Mouse (Mus musculus): ENCODE results near the gene Ppm1h.

The Ppm1h gene

GRCm38 (mm10) chr10:122704901-122705300, 26.3 kb downstream of the Ppm1h start:
- no peak for DNase-seq (ENCODE audit: low spot score)

DNA sequence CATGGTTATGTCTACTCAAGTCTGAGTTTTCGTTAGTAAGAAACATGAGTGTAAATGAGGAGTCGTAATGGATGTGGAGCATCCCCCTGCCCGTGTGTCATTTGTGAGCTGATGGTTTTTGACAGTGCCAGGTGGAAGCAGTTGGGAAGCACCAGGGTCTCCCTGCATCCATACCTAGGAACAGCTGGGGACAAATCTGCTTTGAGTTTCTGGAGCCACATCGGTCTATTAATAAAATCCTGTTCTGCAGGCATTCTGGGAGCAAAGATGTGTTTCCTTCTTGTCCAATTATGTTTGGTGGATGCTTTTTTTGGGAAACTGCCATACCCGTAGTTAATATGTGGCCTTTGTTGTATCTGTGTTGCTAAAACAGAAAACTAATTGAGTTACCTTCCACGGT, 26.9 kb downstream of the Ppm1h start:
- DNase-seq (ENCODE audit: low spot score): no peak

DNA sequence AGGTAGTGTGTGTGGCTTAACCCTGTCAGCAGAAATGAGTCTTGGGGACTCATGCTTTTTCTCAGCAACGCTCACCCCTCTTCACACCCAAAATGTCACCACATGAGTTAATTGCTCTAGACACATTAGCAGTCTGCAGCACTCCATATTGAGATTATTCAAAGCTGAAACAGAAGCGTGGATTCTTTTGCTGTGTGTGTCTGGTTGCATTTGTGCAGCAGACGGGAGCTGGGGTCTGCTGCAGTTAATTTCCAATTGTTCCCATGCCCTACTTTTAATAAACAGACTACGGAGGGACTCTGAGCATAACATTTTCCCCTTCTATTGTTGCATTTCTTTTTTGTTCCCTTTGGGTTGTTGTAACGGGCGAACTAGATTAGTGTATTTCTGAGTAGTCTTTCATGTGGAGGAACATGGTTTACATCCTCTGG, 32.8 kb downstream of the Ppm1h start:
- DNase-seq (ENCODE audit: low spot score): no peak

DNA sequence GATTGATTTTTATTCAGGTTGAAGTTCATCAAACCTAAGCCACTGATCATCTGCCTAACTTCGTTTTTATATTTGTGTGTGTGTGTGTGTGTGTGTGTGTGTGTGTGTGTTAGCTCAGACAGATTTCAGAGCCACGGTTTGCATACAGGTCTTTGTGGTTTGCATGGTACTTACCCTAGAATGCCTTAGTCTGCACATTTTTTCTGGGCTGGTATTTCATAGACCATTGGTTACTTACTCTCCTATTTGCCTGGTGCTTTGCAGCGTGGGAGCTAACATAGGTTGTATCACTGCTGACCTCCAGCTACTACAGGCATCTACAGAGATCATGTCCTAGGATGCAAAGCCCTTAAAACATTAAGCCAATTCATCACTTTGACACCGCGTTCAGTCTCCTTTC, 33.7 kb downstream of the Ppm1h start:
- DNase-seq (ENCODE audit: low spot score): no peak

- no peak for DNase-seq (ENCODE audit: low spot score)
Measured at GRCm38 (mm10) chr10:122715856-122716255, 37.3 kb downstream of the Ppm1h start.

- DNase-seq (ENCODE audit: low spot score): no peak
Measured at GRCm38 (mm10) chr10:122716286-122716685, 37.7 kb downstream of the Ppm1h start.

DNA sequence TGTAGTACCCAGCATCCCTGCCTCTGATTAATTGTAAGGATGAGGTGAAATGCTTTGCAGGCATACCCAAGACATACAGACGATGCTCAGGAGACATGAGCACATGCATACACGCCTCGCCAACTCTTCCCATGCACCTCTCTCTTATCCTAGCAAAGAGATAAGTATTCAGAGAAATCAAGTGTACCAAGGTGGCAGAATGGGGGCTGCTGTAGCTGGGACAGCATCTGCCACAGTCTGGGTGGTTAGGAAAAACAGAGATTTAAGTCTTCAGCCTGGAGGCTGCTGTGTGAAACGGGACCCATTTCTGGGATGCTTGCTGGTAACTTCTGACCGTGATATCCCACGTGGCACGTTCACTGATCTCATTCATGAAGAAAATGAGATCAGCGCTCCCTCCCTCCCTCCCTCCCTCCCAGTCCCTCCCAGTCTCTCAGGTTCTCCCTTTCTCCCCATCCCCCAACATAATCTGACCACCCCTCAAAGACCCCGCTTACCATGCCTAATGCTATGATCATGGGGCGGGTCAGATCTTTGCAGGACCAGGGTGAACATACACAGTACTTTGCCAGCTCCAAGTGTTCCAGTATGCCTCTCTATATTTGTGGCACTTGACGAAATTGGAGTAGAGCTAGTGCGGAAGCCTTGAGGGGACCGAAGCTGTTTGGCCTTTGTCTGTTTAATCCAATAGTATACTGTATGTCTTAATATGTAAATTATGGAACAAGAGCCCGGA, 38.3 kb downstream of the Ppm1h start:
- DNase-seq (ENCODE audit: low spot score): no peak

GRCm38 (mm10) chr10:122717754-122718415, 39.3 kb downstream of the Ppm1h start:
- DNase-seq (ENCODE audit: low spot score): no peak

GRCm38 (mm10) chr10:122718951-122719350, 40.4 kb downstream of the Ppm1h start:
- DNase-seq (ENCODE audit: low spot score): no peak

GRCm38 (mm10) chr10:122722111-122722510, 43.5 kb downstream of the Ppm1h start:
- no peak for DNase-seq (ENCODE audit: low spot score)

DNA sequence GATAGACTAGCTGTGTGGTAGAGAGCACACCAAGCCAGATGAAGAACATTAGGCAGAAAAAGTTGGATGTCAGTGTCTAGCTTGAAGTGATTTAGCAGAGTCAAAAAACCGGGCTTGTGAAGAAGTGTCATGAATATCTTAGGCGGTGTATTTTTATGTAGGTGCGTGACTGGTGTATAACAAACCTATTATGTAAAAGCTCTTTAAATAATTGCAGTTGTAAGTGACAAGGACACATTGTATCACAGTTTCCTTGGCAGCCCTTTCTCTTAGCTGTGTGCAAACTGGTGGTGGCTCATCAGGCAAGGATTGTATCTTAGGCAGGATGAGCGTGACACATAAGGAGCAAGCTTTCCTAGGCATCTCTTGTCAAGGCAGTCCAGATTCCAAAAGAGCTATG, 46.1 kb downstream of the Ppm1h start:
- DNase-seq (ENCODE audit: low spot score): no peak

DNA sequence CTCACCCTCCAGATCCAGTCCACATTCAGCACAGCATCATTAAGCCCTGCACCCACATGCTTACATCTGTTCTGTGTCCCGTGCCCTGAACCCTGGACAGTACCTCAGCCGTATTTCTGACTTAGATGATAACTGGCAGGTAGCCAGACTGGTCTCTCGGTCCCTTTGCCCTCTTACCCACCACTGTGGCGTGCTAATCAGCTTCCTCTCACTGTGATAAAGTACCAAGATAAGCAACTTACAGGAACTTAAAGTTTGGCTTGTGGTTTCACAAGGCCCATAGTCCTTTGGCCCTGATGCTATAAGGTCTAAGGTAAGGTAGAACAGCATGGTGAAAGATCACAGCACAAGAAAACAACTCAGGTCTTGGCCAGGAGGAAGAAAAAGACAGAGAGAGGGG, 48.7 kb downstream of the Ppm1h start:
- DNase-seq (ENCODE audit: low spot score): no peak

DNA sequence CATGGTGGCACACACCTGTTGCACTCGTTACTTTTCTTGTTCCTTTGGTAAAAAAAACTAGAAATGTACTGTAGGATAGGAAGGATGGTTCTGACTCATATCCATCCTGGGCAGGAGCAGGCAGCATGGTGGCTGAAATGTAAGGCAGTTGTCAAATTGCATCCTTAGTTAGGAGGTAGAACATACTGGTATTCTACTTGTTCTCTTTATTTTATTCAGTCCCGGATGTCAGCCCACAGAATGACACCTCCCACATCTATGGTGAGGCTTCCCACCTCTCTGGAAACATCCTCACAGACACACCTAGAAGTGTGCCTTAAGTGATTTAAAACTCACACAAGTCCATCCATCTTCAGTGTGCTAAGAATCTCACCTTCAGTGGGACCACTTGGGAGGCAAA, 49.6 kb downstream of the Ppm1h start:
- no peak for DNase-seq (ENCODE audit: low spot score)

DNA sequence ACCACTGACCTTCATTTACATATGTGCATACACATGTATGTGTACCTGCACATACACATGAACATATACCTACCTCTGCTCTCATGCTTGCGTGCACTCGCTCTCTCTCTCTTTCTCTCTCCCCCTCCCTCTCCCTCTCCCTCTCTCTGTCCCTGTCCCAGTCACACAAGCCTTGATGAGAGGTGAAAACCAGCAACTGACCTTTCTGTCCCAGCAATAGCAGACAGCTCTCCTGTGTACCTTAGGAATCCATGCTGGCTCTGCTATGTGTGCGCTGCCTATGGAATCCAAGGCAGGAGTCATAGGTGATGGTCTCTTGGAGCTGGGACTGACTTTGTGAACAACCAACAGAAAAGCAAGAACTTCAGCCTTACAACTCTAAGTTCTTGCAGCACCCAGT, 53.6 kb downstream of the Ppm1h start:
- DNase-seq (ENCODE audit: low spot score): no peak

DNA sequence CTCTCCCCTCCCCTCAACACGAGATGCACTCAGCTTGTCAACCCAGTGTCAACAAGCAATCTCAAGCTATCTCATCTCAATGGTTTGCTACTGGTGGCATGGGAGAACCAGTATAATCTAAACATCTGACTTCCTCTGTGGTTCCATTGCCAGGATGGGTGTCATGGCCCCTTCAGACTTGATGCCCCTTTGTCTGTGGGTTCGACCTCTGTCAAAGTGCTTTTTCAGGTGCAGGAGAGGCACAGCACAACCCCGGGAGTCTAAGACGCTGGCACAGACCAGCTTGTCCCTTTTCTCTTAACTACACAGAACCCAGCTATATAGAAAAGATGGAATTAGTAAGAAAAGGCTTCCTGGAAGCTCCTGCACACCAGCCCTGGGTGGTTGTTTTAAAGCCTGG, 56.0 kb downstream of the Ppm1h start:
- no peak for DNase-seq (ENCODE audit: low spot score)

DNA sequence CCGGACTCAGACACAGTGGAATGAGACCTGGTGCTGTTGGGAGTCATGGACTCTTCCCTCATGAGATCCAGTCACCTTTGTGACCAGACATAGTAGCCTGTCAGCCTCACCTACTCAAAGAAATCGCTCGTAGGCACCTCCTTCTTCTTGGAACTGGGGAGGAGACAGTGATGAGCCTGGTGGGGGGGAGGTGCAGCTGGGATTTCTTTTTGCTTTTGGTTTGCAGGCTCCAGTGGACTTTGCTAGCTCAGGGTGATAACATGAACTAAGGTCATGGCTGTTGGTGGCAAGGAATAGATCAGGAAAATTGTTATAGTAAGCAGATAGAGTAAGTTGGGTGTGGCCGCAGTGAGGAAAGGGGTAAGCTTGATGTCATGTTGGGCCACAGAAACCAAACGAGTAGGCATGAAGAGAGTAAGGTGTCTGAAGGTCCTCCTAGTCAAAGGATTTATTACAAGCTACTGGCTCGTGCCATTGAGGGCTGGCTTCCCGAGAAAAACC, 56.8 kb downstream of the Ppm1h start:
- DNase-seq (ENCODE audit: low spot score): no peak

GRCm38 (mm10) chr10:122736835-122737234, 58.3 kb downstream of the Ppm1h start:
- no peak for DNase-seq (ENCODE audit: low spot score)

DNA sequence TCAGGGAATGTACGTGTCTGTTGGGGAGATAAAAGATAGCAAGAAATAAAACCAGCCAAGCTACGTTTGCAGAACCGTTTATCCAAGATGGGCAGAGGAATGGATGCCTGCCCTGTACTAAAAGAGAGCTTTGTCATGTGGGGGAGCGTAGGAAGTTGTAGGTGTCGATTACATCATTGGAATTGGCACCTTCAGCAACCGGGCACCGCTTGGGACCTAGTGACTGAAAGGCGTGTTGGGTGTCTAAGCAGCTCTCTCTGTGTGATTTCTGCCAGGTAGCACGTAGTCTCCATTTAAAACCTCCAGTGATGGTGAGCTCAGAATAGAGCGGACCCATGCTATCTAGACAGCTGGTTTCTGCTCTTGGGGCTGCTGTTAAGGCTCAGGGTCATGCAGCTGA, 60.0 kb downstream of the Ppm1h start:
- no peak for DNase-seq (ENCODE audit: low spot score)

- DNase-seq (ENCODE audit: low spot score): no peak
Measured at GRCm38 (mm10) chr10:122739037-122739436, 60.5 kb downstream of the Ppm1h start.

DNA sequence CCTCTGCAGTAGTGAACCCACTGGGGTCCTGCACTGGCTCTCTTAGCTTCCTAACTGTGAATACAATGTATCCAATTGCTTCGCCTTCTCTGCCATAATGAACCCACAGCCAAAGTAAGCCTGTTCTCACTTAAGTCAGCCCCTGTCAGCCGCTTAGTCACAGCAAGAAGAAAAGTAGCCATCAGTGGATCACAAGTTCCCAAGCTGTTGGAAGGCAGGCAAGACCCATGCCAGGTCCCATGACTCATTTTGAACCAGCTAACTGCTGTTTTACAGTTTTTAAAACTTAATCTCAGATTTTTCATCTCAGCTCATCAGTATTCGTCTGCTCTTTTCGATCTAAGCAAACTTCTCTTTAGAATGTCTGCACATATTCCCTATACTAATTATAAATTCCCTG, 61.6 kb downstream of the Ppm1h start:
- no peak for DNase-seq (ENCODE audit: low spot score)

- DNase-seq (ENCODE audit: low spot score): no peak
Measured at GRCm38 (mm10) chr10:122741191-122741590, 62.6 kb downstream of the Ppm1h start.

DNA sequence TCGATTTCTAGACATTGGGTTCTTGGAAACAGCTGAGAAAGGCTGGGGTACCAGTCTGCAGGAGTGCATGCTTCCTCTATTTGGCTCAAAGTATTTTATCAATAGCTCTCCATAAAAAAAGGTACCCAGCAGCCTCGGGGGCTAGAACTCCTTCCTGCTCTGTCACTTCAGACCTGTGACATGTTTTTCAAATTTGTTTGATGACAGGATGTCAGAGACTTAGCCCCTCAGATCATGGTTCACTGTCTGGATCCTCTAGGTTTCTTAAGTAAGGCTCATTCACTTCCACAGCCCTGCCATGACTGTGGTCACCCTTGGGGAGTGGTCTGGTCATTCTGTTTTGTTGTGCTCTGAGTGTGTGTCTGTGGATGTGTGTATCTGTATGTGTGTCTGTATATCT, 63.6 kb downstream of the Ppm1h start:
- DNase-seq (ENCODE audit: low spot score): no peak

DNA sequence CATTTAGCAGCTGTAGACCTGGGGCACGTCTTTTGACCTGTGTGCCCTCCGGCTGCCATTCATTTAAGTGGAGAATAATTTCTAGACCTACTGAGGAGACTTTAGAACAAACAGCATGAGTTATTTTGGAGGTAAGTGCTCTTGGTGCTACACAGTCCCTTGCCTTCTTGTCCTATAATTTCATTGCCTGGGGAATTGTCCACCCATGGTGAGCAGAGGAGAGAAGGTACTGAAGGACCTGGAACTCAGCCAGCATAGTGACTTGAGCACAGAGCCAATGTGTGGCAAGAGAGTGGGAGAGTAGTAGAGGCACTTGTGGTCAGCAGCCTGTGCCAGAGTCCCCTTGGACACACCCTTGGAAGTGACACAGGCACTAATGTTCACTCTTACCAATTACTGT, 64.8 kb downstream of the Ppm1h start:
- DNase-seq (ENCODE audit: low spot score): no peak

DNA sequence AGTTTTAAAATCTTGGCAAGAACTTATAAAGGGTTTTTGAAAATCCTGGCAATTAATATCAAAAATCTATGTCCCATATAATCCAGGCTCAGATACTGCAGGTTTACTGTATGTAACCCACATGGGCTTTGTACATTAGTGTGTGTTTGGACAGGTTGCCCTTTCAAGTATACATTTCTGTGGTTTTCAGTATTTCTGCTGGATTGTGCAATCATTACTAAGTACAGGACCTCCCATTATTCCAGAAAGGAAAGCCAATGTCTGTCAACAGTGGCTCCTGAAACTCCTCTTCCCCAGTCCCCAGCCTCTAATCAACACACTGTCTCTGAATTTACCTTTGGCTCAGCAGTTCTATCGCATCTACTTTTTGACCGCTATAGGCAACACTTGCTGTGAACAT, 66.4 kb downstream of the Ppm1h start:
- DNase-seq (ENCODE audit: low spot score): no peak
